Mouse (Mus musculus) spleen, adult 2 months (tissue): ENCODE data around the gene Epor. TPM values are rescaled to one million over a fixed set of nuclear protein-coding genes. Genes with fewer than 3 reads are reported as not detected.

Experiments used
- DNase-seq, 2 experiments: peaks; one replicate each; pipeline versions ENCODE4 v3.0.0 to v3.0.0-alpha.2; 2012 to 2021; ENCODE audit warnings: low spot score in 2 of 2, low read depth in 1 of 2
- H3K27ac ChIP-seq: fragments of 200-500 bp; 2 replicates; pipeline ENCODE4 v1.5.1; 2012; ENCODE audit warnings: low read length, inconsistent platforms; ENCODE audit not compliant: insufficient read depth
- H3K27me3 ChIP-seq: fragments of 200-500 bp; 2 replicates; pipeline ENCODE4 v1.6.1; 2012; ENCODE audit warnings: mild to moderate bottlenecking, moderate library complexity, low read length, inconsistent platforms; ENCODE audit not compliant: control insufficient read depth, insufficient read depth
- H3K36me3 ChIP-seq: fragments of 200-500 bp; 2 replicates; pipeline ENCODE4 v1.6.1; 2012; ENCODE audit warnings: mild to moderate bottlenecking, low read length, inconsistent platforms; ENCODE audit not compliant: control insufficient read depth, insufficient read depth
- H3K4me1 ChIP-seq: fragments of 200-500 bp; 2 replicates; pipeline ENCODE4 v1.6.1; 2011; ENCODE audit warnings: inconsistent platforms; ENCODE audit not compliant: control insufficient read depth, insufficient read depth, insufficient read length
- H3K4me3 ChIP-seq: fragments of 200-500 bp; 2 replicates; pipeline ENCODE4 v1.5.1; 2011; ENCODE audit warnings: mild to moderate bottlenecking, inconsistent platforms; ENCODE audit not compliant: insufficient read depth, insufficient read length; ENCODE audit errors: extremely low read depth
- CTCF ChIP-seq: fragments of 200-500 bp; IDR thresholded peaks from 2 replicates; pipeline ENCODE4 v1.5.1; 2011; ENCODE audit warnings: mild to moderate bottlenecking, inconsistent platforms; ENCODE audit not compliant: insufficient read depth, insufficient read length, insufficient replicate concordance; ENCODE audit errors: extremely low read depth
- POLR2A ChIP-seq: fragments of 200-500 bp; IDR thresholded peaks from 2 replicates; pipeline ENCODE4 v1.6.1; 2011; ENCODE audit warnings: low read depth, low read length, inconsistent platforms
- WGBS: fragments of 180-500 bp; shearing (Covaris S2); methylation state at CpG from one replicate; pipeline ENCODE4 v1.1.7; 2018; 5-methylcytosine and 5-hydroxymethylcytosine counted together
- polyA plus RNA-seq: library from polyadenylated mRNA; depleted of rRNA; stranded (reverse); fragments of >200 nt; gene quantifications from 2 replicates; pipeline ENCODE4 v1.2.3, GENCODE M21; 2012

Gene Epor
- polyA plus RNA-seq, 1 experiment: 49.5 TPM

- WGBS: 44% methylated on average over 6 of the region's 6 CpGs
- Histone ChIP-seq H3K4me1 (no peaks in the 10 kb centered on the region; the same call in none of the 2 replicates), H3K27me3 (no peaks in the 10 kb centered on the region), H3K27ac (no peak overlapping the region), H3K4me3 (no peak overlapping the region), H3K36me3 (no peaks in the 10 kb centered on the region)
- TF ChIP-seq CTCF (no peak), POLR2A (no peak)
- DNase-seq: peak in 1 of 2 experiments; percentile 21
Measured at GRCm38 (mm10) chr9:21924099-21924493, 39.2 kb downstream of the Epor start.

GRCm38 (mm10) chr9:21923490-21924098 is 39.7 kb downstream of the Epor start:
- Histone ChIP-seq H3K4me1 (no peaks in the 10 kb centered on the region; the same call in none of the 2 replicates), H3K4me3 (no peak overlapping the region), H3K27me3 (no peaks in the 10 kb centered on the region), H3K27ac (no peak overlapping the region), H3K36me3 (no peaks in the 10 kb centered on the region)
- no peak for DNase-seq
- TF ChIP-seq CTCF (no peak), POLR2A (no peak)
- WGBS: 45% methylated on average over 3 of the region's 3 CpGs

DNA sequence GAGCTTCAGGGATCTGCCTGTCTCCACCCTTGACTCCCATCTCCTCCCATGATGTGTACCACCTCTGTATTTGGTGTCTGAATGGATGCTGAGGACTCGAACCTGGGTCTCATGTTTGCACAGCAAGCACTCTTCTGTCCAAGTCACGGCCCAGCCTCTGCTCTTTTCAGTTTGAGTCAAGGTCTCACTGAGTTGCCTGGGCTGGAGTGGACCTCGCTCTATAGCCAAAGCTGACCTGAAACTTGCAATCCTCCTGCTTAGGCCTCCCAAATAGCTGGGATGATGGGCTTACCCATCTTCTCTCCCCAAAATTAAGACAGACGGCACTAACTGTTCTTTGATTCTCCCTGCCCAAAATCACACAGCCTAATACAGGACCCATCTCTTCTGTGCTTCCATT is 40.3 kb downstream of the Epor start:
- Histone ChIP-seq H3K36me3 (no peaks in the 10 kb centered on the region), H3K4me1 (no peaks in the 10 kb centered on the region; the same call in none of the 2 replicates), H3K27me3 (no peaks in the 10 kb centered on the region), H3K4me3 (no peak overlapping the region), H3K27ac (no peak overlapping the region)
- WGBS: 90% methylated on average over 4 of the region's 4 CpGs
- TF ChIP-seq POLR2A: no peak
- no peak for TF ChIP-seq CTCF
- no peak for DNase-seq

DNA sequence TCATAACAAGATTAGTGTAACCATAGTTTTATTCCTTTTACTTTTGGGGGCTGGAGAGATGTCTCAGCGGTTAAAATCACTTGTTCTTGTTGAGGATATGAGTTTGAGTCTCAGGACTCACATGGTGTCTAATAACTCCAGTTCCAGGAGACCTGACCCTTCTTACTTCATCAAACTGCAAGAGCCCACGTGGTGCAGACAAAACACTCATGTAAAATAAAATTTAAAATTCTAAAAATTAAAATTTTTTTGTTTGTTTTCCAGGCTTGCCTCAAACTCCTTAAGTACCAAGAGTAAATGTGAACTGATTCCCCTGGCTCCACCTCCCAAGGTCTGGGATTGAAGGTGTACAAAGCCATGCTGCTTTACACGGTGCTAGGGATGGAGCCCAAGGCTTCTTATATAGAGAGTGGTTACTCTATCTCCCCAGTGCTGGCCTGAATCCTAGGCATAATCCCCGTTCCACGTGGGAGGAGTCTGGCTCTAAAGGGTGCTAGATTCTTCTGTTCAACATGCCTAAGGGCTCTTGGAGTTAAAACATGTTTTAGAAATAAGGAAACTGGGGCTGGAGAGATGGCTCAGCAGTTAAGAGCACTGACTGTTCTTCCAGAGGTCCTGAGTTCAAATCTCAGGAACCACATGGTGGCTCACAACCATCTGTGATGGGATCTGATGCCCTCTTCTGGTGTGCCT is 44.5 kb downstream of the Epor start:
- Histone ChIP-seq H3K27ac (no peak overlapping the region), H3K36me3 (no peaks in the 10 kb centered on the region), H3K4me1 (peaks cover 4% of the 10 kb centered on the region), H3K27me3 (no peaks in the 10 kb centered on the region), H3K4me3 (no peak overlapping the region)
- TF ChIP-seq CTCF: no peak
- DNase-seq: no peak
- WGBS: 49% methylated on average over 5 of the region's 5 CpGs

DNA sequence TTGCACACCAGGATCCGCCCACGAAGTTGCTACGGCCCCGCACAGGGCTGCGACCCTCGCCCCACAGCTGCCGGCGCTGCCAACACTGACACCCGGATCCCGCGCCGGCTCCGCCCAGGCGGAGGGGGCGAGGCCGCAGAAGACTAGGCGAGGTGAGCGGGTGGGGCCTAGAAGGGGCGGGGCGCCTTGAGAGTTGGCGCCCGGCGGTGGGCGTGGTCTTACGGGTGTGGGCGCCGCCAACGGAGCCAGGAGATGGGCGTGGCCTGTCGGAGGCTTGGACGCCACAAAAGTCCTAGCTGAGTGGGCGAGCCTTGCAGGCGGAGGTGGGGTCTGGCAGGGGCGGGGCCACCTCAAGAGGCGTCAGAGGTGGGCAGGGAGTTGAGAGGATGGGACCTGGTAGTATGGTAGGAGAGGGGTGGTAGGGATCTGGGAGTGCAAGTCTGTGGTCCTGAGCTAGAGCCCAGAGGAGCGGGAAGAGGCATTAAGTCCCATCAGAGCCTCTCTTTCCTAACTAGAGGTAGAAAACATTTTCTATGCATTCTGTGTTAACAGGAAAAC is 45.2 kb downstream of the Epor start, which contains the start of gene Rab3d:
Gene Rab3d, minus strand, starts transcription at position 158 of the 558 bp plus-strand sequence.
- DNase-seq: peak; percentile 84 to 93
- Histone ChIP-seq H3K4me1 (peaks cover 4% of the 10 kb centered on the region; the same call in 1 of the 2 replicates), H3K4me3 (peak within 1 kb of the TSS; percentile 61), H3K27me3 (no peaks in the 10 kb centered on the region), H3K36me3 (no peaks in the 10 kb centered on the region), H3K27ac (no peak within 1 kb of the TSS)
- TF ChIP-seq CTCF: no peak
- no peak for TF ChIP-seq POLR2A
- under 1% methylated on average over 36 of the region's 36 CpGs for WGBS

GRCm38 (mm10) chr9:21917493-21918034 is 45.7 kb downstream of the Epor start:
- Histone ChIP-seq H3K4me3 (peak overlapping the region; percentile 61), H3K27ac (no peak overlapping the region), H3K27me3 (no peaks in the 10 kb centered on the region), H3K4me1 (peaks cover 4% of the 10 kb centered on the region; the same call in 1 of the 2 replicates), H3K36me3 (no peaks in the 10 kb centered on the region)
- whole genome bisulfite sequencing: 2% methylated on average over 35 of the region's 35 CpGs
- TF ChIP-seq POLR2A (no peak), CTCF (no peak)
- no peak for DNase-seq
